Mouse (Mus musculus) forebrain, embryonic 12.5 days (tissue): ENCODE data around the gene Olfr1412. TPM values are rescaled to one million over a fixed set of nuclear protein-coding genes. Genes with fewer than 3 reads are reported as not detected.

Experiments
- ATAC-seq: fragments of 200-750 bp; cut with Nextera tagmentation; 2 replicates; pipeline ENCODE4 v1.8.0; 2017; ENCODE audit warnings: moderate TSS enrichment; ENCODE audit not compliant: low FRiP score
- H3K27ac ChIP-seq: fragments of 300-500 bp; sonication (generic); 2 replicates; pipeline ENCODE4 v1.5.1; 2016; ENCODE audit warnings: mild to moderate bottlenecking
- H3K27me3 ChIP-seq: fragments of 300-500 bp; sonication (generic); 2 replicates; pipeline ENCODE4 v1.6.1; 2016; ENCODE audit warnings: mild to moderate bottlenecking
- H3K36me3 ChIP-seq: fragments of 300-500 bp; sonication (generic); replicated peaks from 2 replicates; pipeline ENCODE4 v1.6.1; 2016; ENCODE audit warnings: mild to moderate bottlenecking
- H3K4me1 ChIP-seq: fragments of 300-500 bp; sonication (generic); 2 replicates; pipeline ENCODE4 v1.6.1; 2016
- H3K4me2 ChIP-seq: fragments of 300-500 bp; sonication (generic); 2 replicates; pipeline ENCODE4 v1.6.1; 2016; ENCODE audit warnings: mild to moderate bottlenecking, moderate library complexity
- H3K4me3 ChIP-seq: fragments of 300-500 bp; sonication (generic); replicated peaks from 2 replicates; pipeline ENCODE4 v1.5.1; 2016; ENCODE audit warnings: mild to moderate bottlenecking
- H3K9ac ChIP-seq: fragments of 300-500 bp; sonication (generic); 2 replicates; pipeline ENCODE4 v1.6.1; 2016; ENCODE audit warnings: mild to moderate bottlenecking
- H3K9me3 ChIP-seq: fragments of 300-500 bp; sonication (generic); 2 replicates; pipeline ENCODE4 v1.6.1; 2016
- WGBS: fragments of 180-500 bp; shearing (Covaris S2); methylation state at CpG from one replicate; pipeline ENCODE4 v1.1.7; 2016; 5-methylcytosine and 5-hydroxymethylcytosine counted together
- polyA plus RNA-seq: library from polyadenylated mRNA; unstranded; fragments of >200 nt; fragmentation: Nextera tagmentation; extraction: Ambion mirVana; gene quantifications from 2 replicates; pipeline ENCODE4 v1.2.1, GENCODE M21; 2016

Gene Olfr1412
- polyA plus RNA-seq, result not detected in 2 replicates

DNA sequence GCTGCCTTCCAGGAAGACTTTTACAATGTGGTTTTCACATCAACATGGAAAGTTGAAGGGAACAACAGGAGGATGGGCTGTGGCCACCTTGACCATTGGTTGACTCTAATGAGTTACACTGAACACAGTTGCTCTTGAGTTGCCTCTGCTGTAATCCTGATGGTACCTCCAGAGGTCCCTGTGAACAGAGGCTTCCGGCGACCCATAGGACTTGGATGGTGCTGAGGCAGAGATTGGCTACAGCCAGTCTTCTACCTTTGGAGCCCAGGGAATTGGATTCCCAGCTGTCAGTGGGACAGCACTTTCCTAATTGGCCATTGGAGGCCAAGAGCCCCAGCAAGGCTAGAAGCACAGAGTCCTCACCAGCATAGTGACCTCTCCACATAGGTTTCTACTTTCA is at the start of gene Olfr1412:
Olfr1412 (plus strand) TSS at position 301 of the 400 bp plus-strand sequence.
- no peaks in the 10 kb centered on the region for H3K36me3 ChIP-seq
- no peaks in the 10 kb centered on the region for H3K4me1 ChIP-seq
- no peak for ATAC-seq
- no peaks in the 10 kb centered on the region for H3K27me3 ChIP-seq
- no peak within 1 kb of the TSS for H3K4me3 ChIP-seq
- no peaks in the 10 kb centered on the region for H3K9me3 ChIP-seq
- H3K27ac ChIP-seq, result no peak within 1 kb of the TSS
- WGBS, result 84% methylated on average over 2 of the region's 2 CpGs
- no peak within 1 kb of the TSS for H3K9ac ChIP-seq
- no peak within 1 kb of the TSS for H3K4me2 ChIP-seq

DNA sequence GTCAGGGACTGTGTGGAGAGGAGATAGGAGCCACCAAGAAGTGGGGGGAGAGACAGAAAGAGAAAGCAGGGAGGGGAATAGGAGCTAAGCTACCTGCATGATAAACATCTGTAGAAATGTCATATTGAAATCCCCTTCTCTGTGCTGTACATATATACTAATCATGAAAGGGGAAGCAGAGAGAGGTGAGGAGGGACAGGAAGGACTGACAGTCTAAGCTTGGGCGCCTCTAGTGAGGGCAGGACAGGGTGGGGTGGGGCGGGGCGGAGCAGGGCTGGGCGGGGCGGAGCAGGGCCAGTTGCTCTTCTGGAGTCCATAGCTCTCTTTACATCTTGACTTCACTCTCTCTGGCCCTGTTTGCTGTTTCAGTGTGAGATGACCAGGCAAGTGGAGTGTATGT is 48.6 kb upstream of the Olfr1412 start:
- H3K4me2 ChIP-seq, result no peak overlapping the region
- H3K36me3 ChIP-seq, result no peaks in the 10 kb centered on the region
- no peak overlapping the region for H3K4me3 ChIP-seq
- 52% methylated on average over 4 of the region's 5 CpGs for WGBS
- no peak overlapping the region for H3K9ac ChIP-seq
- no peaks in the 10 kb centered on the region; the same call in 1 of the 2 replicates for H3K27me3 ChIP-seq
- no peak overlapping the region for H3K27ac ChIP-seq
- no peaks in the 10 kb centered on the region for H3K4me1 ChIP-seq
- H3K9me3 ChIP-seq, result no peaks in the 10 kb centered on the region
- ATAC-seq, result no peak

GRCm38 (mm10) chr1:92539071-92539470 is 46.5 kb upstream of the Olfr1412 start:
- no peaks in the 10 kb centered on the region for H3K36me3 ChIP-seq
- no peak for ATAC-seq
- H3K27ac ChIP-seq, result no peak overlapping the region
- WGBS, result 49% methylated on average over 2 of the region's 2 CpGs
- H3K9me3 ChIP-seq, result no peaks in the 10 kb centered on the region
- H3K4me1 ChIP-seq, result no peaks in the 10 kb centered on the region
- no peaks in the 10 kb centered on the region; the same call in 1 of the 2 replicates for H3K27me3 ChIP-seq
- no peak overlapping the region for H3K4me3 ChIP-seq
- H3K4me2 ChIP-seq, result no peak overlapping the region
- H3K9ac ChIP-seq, result no peak overlapping the region

DNA sequence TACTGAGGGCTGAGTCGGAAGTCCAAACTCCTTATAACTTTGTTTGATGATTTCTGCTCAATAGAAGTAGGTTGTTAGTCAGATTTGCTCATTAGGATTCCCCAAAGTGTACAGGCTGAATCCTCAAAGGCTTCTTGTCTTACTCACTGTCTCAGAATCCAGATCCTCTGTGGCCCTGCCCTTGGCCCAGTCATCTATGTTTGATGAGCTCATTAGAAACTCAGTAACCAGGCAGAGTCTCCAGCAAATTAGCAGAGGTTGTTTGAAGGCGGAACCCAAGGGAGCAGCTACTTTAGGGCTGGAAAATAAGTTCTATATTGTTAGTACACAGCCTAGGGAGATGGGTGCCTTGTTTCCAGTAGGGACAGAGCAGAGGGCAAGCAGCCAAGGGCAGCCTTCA is 39.6 kb upstream of the Olfr1412 start:
- H3K4me1 ChIP-seq, result no peaks in the 10 kb centered on the region
- no peaks in the 10 kb centered on the region for H3K27me3 ChIP-seq
- no peaks in the 10 kb centered on the region for H3K9me3 ChIP-seq
- no peaks in the 10 kb centered on the region for H3K36me3 ChIP-seq
- H3K4me2 ChIP-seq, result no peak overlapping the region
- ATAC-seq, result no peak
- H3K4me3 ChIP-seq, result no peak overlapping the region
- 77% methylated on average over 2 of the region's 2 CpGs for WGBS
- H3K27ac ChIP-seq, result no peak overlapping the region
- no peak overlapping the region for H3K9ac ChIP-seq

- 86% methylated on average over 3 of the region's 3 CpGs for WGBS
- Histone ChIP-seq H3K9ac (no peak within 1 kb of the TSS), H3K27ac (no peak within 1 kb of the TSS), H3K4me1 (no peaks in the 10 kb centered on the region), H3K4me3 (no peak within 1 kb of the TSS), H3K4me2 (no peak within 1 kb of the TSS), H3K27me3 (no peaks in the 10 kb centered on the region), H3K9me3 (no peaks in the 10 kb centered on the region), H3K36me3 (no peaks in the 10 kb centered on the region)
- ATAC-seq, result no peak
These were observed 14.6 kb upstream of the Olfr1412 start, which contains the start of gene Olfr1413 for GRCm38 (mm10) chr1:92571022-92571421. TSS of gene Olfr1413 (plus strand) at chr1:92571322.

DNA sequence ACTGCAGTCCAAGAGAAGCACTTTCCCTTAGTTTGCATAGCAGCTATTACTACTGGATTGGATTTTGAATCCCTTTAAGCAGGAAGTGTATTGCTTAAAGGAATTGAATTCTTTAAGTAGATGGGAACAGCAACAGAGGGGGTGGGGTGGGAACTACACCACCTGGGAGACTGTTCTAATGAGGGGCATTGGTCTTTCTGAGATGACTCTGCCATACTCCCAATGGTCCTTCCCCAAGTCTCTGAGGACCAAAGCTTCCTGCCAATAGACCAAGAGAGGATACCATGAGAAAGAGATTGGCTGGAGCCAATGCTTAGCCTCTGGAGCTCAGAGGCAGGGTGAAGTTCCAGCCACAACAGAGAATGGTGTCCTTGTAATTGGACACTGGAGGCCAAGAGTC is 8.5 kb downstream of the Olfr1412 start, which contains the start of gene Olfr1411:
Olfr1411 (plus strand) TSS at position 301 of the 400 bp plus-strand sequence.
- no peak for ATAC-seq
- H3K4me3 ChIP-seq, result no peak within 1 kb of the TSS

GRCm38 (mm10) chr1:92596019-92596418 is 10.4 kb downstream of the Olfr1412 start:
- no peaks in the 10 kb centered on the region for H3K9me3 ChIP-seq
- no peak overlapping the region for H3K9ac ChIP-seq
- no peak for ATAC-seq
- no peaks in the 10 kb centered on the region for H3K36me3 ChIP-seq
- 95% methylated on average over 3 of the region's 3 CpGs for WGBS
- no peak overlapping the region for H3K4me2 ChIP-seq
- H3K27ac ChIP-seq, result no peak overlapping the region
- no peaks in the 10 kb centered on the region for H3K4me1 ChIP-seq
- no peaks in the 10 kb centered on the region for H3K27me3 ChIP-seq
- H3K4me3 ChIP-seq, result no peak overlapping the region

More for the DNA sequence above, 8.5 kb downstream of the Olfr1412 start, which contains the start of gene Olfr1411:
- Histone ChIP-seq H3K9ac (no peak within 1 kb of the TSS), H3K27ac (no peak within 1 kb of the TSS), H3K4me2 (no peak within 1 kb of the TSS), H3K9me3 (no peaks in the 10 kb centered on the region), H3K36me3 (no peaks in the 10 kb centered on the region), H3K27me3 (no peaks in the 10 kb centered on the region), H3K4me1 (no peaks in the 10 kb centered on the region)

- Histone ChIP-seq H3K36me3 (no peaks in the 10 kb centered on the region), H3K27ac (no peak within 1 kb of the TSS), H3K4me3 (no peak within 1 kb of the TSS), H3K4me1 (no peaks in the 10 kb centered on the region), H3K27me3 (peaks cover 9% of the 10 kb centered on the region), H3K9ac (no peak within 1 kb of the TSS), H3K9me3 (no peaks in the 10 kb centered on the region), H3K4me2 (no peak within 1 kb of the TSS)
- ATAC-seq, result no peak
- 88% methylated on average over 1 of the region's 1 CpGs for WGBS
These were observed 19.9 kb downstream of the Olfr1412 start, which contains the start of gene Olfr1410 for GRCm38 (mm10) chr1:92605482-92605881. TSS of gene Olfr1410 (plus strand) at chr1:92605782.

- H3K4me3 ChIP-seq, result no peak overlapping the region
- H3K9ac ChIP-seq, result no peak overlapping the region
- ATAC-seq, result no peak
- no peaks in the 10 kb centered on the region for H3K4me1 ChIP-seq
- WGBS, result 78% methylated on average over 4 of the region's 4 CpGs
- H3K27ac ChIP-seq, result no peak overlapping the region
- H3K27me3 ChIP-seq, result peaks cover 18% of the 10 kb centered on the region
- H3K4me2 ChIP-seq, result no peak overlapping the region
- H3K36me3 ChIP-seq, result no peaks in the 10 kb centered on the region
- no peaks in the 10 kb centered on the region for H3K9me3 ChIP-seq
These were observed 22.1 kb downstream of the Olfr1412 start for GRCm38 (mm10) chr1:92607711-92608110.

GRCm38 (mm10) chr1:92611008-92611407 is 25.4 kb downstream of the Olfr1412 start:
- Histone ChIP-seq H3K36me3 (no peaks in the 10 kb centered on the region), H3K27ac (no peak overlapping the region), H3K9me3 (no peaks in the 10 kb centered on the region), H3K4me1 (peaks cover 5% of the 10 kb centered on the region; the same call in 1 of the 2 replicates), H3K4me2 (no peak overlapping the region), H3K4me3 (no peak overlapping the region), H3K9ac (no peak overlapping the region), H3K27me3 (peaks cover 18% of the 10 kb centered on the region)
- 4% methylated on average over 5 of the region's 5 CpGs for WGBS
- ATAC-seq, result no peak

GRCm38 (mm10) chr1:92613175-92613574 is 27.6 kb downstream of the Olfr1412 start:
- H3K4me2 ChIP-seq, result no peak overlapping the region
- peaks cover 14% of the 10 kb centered on the region for H3K27me3 ChIP-seq
- 39% methylated on average over 4 of the region's 4 CpGs for WGBS
- H3K4me1 ChIP-seq, result peaks cover 5% of the 10 kb centered on the region; the same call in 1 of the 2 replicates
- no peak overlapping the region for H3K9ac ChIP-seq
- no peaks in the 10 kb centered on the region for H3K36me3 ChIP-seq
- ATAC-seq, result no peak
- no peak overlapping the region for H3K4me3 ChIP-seq
- no peak overlapping the region for H3K27ac ChIP-seq
- no peaks in the 10 kb centered on the region for H3K9me3 ChIP-seq

DNA sequence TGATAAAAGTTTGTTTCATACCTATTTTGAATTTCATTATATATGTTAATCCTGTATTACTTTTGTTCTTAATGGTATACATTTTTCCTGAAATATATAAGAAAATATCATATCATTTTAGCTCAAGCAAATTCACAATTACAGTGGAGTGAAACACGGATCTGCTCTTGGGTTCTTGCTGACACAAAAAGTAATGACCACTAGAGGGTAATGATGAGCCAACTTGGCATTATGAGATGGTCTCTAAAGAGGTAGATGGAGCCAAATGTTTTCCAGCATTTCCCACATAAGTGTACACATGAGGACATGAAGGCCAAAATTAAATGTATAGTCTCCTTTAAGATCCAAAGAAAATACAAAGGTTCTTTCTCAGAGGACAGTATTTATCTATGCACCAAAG is 28.9 kb downstream of the Olfr1412 start:
- Histone ChIP-seq H3K9ac (no peak overlapping the region), H3K4me3 (no peak overlapping the region), H3K27ac (no peak overlapping the region), H3K4me1 (peaks cover 5% of the 10 kb centered on the region; the same call in 1 of the 2 replicates), H3K36me3 (no peaks in the 10 kb centered on the region), H3K27me3 (peaks cover 9% of the 10 kb centered on the region), H3K9me3 (no peaks in the 10 kb centered on the region), H3K4me2 (no peak overlapping the region)
- no peak for ATAC-seq
- WGBS, result 9% methylated on average over 1 of the region's 1 CpGs

DNA sequence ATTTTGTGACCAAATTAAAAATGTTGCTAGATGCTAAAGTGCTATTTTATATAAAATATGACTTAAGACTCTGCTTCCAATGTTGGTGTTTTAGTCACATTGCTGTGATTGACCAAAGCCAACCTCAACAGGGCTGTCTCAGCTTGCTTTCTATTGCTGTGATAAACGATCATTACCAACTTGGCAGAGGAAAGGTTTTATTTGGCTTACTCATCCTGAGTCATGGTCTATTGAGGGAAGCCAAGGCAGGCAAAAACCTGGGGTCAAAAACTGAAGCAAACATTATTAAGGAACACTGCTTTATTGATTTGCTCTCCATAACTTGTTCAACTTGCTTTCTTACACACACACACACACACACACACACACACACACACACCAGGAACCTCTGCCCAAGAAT is 30.5 kb downstream of the Olfr1412 start:
- no peak for ATAC-seq
- Histone ChIP-seq H3K4me1 (peaks cover 5% of the 10 kb centered on the region; the same call in 1 of the 2 replicates), H3K27ac (no peak overlapping the region), H3K4me2 (no peak overlapping the region), H3K27me3 (peaks cover 9% of the 10 kb centered on the region), H3K4me3 (no peak overlapping the region), H3K9ac (no peak overlapping the region), H3K36me3 (no peaks in the 10 kb centered on the region), H3K9me3 (no peaks in the 10 kb centered on the region)
- WGBS, result 85% methylated on average over 1 of the region's 1 CpGs
